Mouse (Mus musculus) liver, embryonic 14.5 days (tissue): Measurements from ENCODE around the gene Npr1.

Experiments used
- CTCF ChIP-seq: IDR thresholded peaks from 2 replicates; pipeline ENCODE4 v1.5.1; 2016; ENCODE audit warnings: antibody characterized with exemption, low read depth, control low read depth
- EP300 ChIP-seq: IDR thresholded peaks from 2 replicates; pipeline ENCODE4 v1.6.1; 2016; ENCODE audit warnings: antibody characterized with exemption, low read depth

DNA sequence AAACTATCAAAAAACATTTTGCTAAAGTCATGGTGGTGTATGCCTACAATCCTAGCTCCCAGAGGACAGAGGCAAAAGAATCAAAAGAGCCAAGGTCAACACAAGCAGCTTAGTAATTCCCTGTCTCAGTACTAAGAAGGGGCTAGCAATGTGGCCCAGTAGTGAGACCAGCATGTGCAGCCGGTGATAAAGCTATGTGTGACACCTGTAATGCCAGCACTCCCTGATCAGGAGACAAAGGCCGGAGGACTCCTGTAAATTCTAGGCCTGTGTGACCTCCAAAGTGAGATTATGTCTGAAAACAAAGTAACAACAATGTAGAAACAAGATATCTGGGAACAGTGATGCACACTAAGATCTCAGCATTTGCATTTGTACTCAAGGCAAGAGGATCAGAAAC, 40.2 kb downstream of the Npr1 start:
- no peak for TF ChIP-seq CTCF
- TF ChIP-seq EP300, result no peak
